Mouse (Mus musculus): ENCODE data around the gene Lins1. TPM values are rescaled to one million over a fixed set of nuclear protein-coding genes. Genes with fewer than 3 reads are reported as not detected.

Gene Lins1
- total RNA-seq, 2 experiments from 2014 or later, result 11.4 to 12.3 TPM

DNA sequence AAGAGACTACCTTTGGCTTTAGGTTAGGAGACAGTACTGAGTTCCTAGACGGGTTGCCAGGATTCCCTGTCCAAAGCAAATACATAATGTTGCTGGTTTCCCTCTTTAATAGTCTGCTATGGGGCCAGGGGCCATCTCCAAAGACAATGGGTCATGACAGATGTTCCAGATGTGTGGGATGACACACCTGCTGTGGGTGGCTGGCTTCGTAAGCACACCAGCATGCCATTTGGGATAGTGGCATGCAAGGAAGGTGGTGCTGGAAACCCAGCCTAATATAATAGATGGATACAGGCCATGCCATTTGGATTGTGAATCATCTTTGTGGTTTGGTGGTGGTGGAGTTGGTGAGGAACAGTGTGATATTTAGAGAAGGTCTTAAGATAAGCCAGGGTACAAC, 39.5 kb downstream of the Lins1 start:
- no peak for DNase-seq (ENCODE audit: low spot score in 2 of 2)

DNA sequence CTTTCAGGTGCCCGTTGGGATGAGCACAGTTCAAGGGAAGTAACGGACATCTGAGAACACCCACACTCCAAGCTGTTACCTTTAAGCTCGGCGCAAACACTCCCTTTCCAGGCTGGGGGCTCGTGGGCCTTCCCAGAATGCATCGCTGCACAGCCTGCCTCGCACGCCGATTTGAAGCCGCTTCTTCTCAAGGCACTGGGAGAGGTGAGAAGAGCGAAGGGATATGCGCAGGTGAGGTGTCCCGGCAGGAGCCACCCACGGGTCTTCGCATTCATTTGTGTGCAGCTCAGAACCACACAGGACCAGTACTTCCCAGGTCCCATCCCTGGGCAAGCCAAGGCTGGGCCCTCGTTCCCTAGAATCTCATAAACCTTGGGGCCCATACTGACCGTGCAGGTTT, 43.7 kb downstream of the Lins1 start:
- DNase-seq (ENCODE audit: low spot score in 2 of 2), result no peak

DNA sequence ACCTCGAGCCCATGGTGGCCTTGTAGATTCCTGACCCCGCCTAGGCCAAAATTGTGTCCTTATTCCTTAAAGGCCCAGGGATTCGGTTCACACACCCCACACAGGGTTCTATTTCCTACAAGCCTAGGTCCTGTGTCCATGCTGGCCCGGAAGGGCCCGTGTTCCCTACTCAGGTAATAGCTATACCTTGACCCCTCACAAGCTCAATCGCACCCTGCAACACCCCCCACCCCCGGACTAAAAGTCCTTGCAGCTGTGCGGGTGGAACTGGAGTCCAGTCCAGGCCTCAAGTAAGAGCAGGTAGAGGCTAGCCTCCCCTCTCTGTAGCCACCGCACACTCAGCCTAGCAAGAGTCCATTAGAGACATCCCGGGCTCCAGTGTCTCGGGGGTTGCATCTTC, 44.2 kb downstream of the Lins1 start:
- no peak for DNase-seq (ENCODE audit: low spot score in 2 of 2)

- DNase-seq (ENCODE audit: low spot score in 2 of 2), result no peak
Observed at GRCm38 (mm10) chr7:66734466-66734865, 44.8 kb downstream of the Lins1 start.

DNA sequence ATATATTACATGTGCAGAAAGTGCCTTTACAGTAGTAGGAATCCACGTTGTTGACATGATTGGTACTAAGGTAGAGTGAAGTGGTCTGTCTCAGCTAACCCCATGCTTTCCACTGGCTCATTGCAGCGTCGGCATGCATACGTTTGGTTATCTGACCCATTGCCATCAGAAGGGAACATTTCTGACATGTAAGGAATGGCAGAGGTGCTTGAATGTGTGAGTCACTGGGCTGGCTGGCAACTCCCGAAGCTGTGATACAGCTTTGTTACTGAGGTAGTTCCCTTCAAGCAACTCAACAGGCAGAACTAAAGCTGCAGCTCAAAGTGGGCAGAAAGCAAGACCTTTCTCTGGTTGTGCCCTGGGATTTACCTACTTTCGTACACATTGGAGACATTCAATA, 45.3 kb downstream of the Lins1 start:
- no peak for DNase-seq (ENCODE audit: low spot score in 2 of 2)

DNA sequence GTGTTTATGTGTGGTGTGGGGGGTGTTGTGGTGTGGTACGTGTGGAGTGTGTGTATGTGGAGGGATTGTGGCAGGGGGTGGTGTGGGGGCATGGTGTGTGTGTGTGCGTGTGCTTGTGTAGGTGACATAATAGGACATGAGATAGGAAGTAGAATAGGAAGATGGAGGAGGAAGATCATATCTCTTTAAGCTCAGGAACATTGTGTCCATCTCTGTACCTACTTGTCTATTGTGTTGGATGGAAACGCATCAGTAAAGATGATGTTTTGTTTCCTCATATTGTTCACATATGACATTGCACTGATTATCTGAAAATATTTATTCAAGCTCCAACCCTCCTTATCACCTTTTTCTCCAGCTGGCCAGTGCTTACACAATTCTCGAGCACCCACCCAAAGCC, 47.7 kb downstream of the Lins1 start:
- no peak for DNase-seq (ENCODE audit: low spot score in 2 of 2)

- DNase-seq (ENCODE audit: low spot score in 2 of 2), result no peak
Observed at GRCm38 (mm10) chr7:66741008-66741407, 51.3 kb downstream of the Lins1 start.

DNA sequence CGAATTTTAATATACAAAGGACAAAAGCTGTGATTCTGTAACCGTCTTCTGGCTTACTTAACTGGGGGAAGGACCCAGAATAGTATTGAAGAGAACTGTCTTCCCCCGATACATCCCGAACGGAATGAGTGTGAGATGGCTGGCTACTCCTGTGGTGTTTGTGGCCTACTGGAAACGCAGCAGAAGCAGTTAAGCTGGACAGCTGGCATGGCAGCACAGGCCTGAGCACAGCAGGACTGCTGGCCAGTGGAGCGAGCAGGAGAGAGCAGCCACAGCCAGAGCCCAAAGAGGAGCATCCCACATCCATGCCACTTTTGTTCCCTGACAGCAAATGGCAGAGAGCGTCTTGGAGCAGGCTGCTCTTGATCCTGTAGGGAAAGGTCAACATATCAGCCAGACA, 51.7 kb downstream of the Lins1 start:
- no peak for DNase-seq (ENCODE audit: low spot score in 2 of 2)

DNA sequence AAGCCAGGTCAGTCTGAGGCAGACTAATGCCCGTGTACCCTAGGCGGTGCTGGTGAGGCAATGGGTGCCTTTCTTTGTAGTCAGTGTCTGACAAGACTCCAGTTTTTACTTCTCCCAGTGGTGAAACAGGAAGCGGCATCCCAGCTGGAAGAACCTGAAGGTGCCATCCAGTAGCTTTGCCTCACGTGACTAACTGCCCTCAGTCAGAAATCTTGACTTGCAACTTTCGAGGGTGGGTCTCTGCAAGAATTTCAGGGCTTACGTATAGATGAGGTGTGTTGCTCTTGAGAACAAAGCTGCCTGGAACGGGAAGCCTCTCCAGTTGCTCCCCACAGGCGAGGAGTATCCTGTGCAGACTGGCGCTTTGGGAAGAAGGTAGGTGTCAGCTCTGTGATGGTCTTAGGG, 53.7 kb downstream of the Lins1 start, which contains the start of gene Cers3:
Gene Cers3 (plus strand): TSS at position 128 of the 405 bp plus-strand sequence.
- DNase-seq (ENCODE audit: low spot score in 2 of 2), result no peak

- DNase-seq (ENCODE audit: low spot score in 2 of 2), result no peak
Observed at GRCm38 (mm10) chr7:66746972-66747371, 57.3 kb downstream of the Lins1 start.

- no peak for DNase-seq (ENCODE audit: low spot score in 2 of 2)
Observed at GRCm38 (mm10) chr7:66749998-66750397, 60.3 kb downstream of the Lins1 start.

GRCm38 (mm10) chr7:66753816-66754215, 64.1 kb downstream of the Lins1 start:
- DNase-seq (ENCODE audit: low spot score in 2 of 2), result no peak

DNA sequence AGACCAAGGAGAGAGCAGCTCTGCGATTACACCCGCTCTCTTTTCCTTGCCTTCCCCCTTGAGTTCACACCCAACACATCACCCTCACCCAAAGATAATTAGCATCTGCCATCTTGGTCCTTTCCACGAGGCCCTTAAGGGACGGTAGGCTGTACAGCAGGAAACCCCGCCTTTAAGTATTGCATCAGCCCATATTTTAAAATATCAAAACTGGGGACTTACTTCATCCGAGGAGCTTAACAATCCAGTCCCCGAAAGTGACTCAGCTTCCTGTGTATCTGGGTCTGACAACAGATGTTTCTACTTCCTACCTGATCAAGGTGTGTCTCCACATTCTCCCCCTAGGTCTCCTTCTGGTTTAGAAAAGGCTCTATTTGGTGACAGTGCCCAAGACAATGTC, 65.9 kb downstream of the Lins1 start:
- no peak for DNase-seq (ENCODE audit: low spot score in 2 of 2)

Other genes starting within 250 kb of the Lins1 start
- gene Asb7, start 293 bp upstream of the Lins1 start, total RNA-seq (2021), result 10 to 100 TPM; 17.9 to 19.9 TPM
- 1 to 10 TPM in 1 of 2 experiments, under 1 TPM in 1; 0.50 to 1.3 TPM for gene Cers3, start 53.6 kb downstream of the Lins1 start, total RNA-seq (2021)
- 10 to 100 TPM; 25.8 to 33.4 TPM for gene Adamts17, start 149.8 kb downstream of the Lins1 start, total RNA-seq (2021)